In genomic region chr13:43734641-43735040, GRCm38 (mm10) we compare ENCODE assay signal across 8 mouse cellular contexts. TPM values are rescaled to one million over a fixed set of nuclear protein-coding genes. Genes with fewer than 3 reads are reported as not detected.
DNase-seq lines count a peak whose midpoint lies in the region.

No protein-coding gene starts in this region.

- WGBS in heart, embryonic 10.5 days = 81% methylated on average over 14 of the region's 14 CpGs

- no peaks in the 10 kb centered on the region for H3K9me3 ChIP-seq in heart, embryonic 10.5 days

- DNase-seq in heart, adult 11 months = peak; percentile 97
- no peak for DNase-seq in heart, embryonic 10.5 days (ENCODE audit: low spot score)
- peak; percentile 54 for DNase-seq in Muller cell, postnatal 12 days (ENCODE audit: inconsistent ontology term)
- peak; percentile 97 to 98 for DNase-seq in cerebellum, postnatal 14 days
- DNase-seq in heart, postnatal 36 days = peak; percentile 68 to 71
- DNase-seq in lung, postnatal 36 days = peak; percentile 34
- DNase-seq in frontal cortex, postnatal 14 days (ENCODE audit: low spot score in 2 of 2) = no peak
- no peak for DNase-seq in yolk sac, embryonic 10.5 days (ENCODE audit: low spot score)

- H3K27me3 ChIP-seq in heart, embryonic 10.5 days (ENCODE audit: insufficient read depth, poor library complexity, severe bottlenecking) = 0 out of 2 replicates have a peak, but pooled peaks cover 3% of the 10 kb centered on the region

- H3K36me3 ChIP-seq in heart, embryonic 10.5 days = no peaks in the 10 kb centered on the region

- peaks cover 2% of the 10 kb centered on the region; the same call in 1 of the 2 replicates for H3K4me1 ChIP-seq in heart, embryonic 10.5 days

- no peak overlapping the region for H3K27ac ChIP-seq in heart, embryonic 10.5 days

- intact Hi-C loops in heart, postnatal 36 days (cut with DNase I) = loop anchor here (5.0 kb wide), 1 partner anchor 562 kb away; the partner anchor contains the start of gene Tbc1d7

- no peak overlapping the region for H3K4me3 ChIP-seq in heart, embryonic 10.5 days

RNA-seq across cellular contexts. Expression of gene Cd83, which starts 49.9 kb away (rescaled TPM):
- 1.3 and 3.0 TPM in 2 replicates for polyA plus RNA-seq in heart, embryonic 10.5 days (2016; fragmentation: Nextera tagmentation; extraction: Ambion mirVana)
- 1 to 10 TPM; 4.1 to 4.5 TPM for total RNA-seq in heart, postnatal 36 days (2021)

Comparison
In these comparisons a context has a peak if more than half of its experiments do, and no peak if none do; other contexts are left out.
1. DNase-seq: peak in heart, adult 11 months (single experiment), Muller cell, postnatal 12 days (single experiment), cerebellum, postnatal 14 days (2 of 2), heart, postnatal 36 days (2 of 2) and lung, postnatal 36 days (single experiment); none in heart, embryonic 10.5 days (single experiment), frontal cortex, postnatal 14 days (0 of 2) and yolk sac, embryonic 10.5 days (single experiment).